Mouse (Mus musculus) lung, adult 2 months (tissue): ENCODE measurements around the gene Wfdc1.

Experiments
- CTCF ChIP-seq: fragments of 200-500 bp; IDR thresholded peaks from 2 replicates; pipeline ENCODE4 v1.5.1; 2011; ENCODE audit warnings: mild to moderate bottlenecking, low read length, control low read depth; ENCODE audit not compliant: insufficient read depth
- POLR2A ChIP-seq: fragments of 200-500 bp; IDR thresholded peaks from 2 replicates; pipeline ENCODE4 v1.6.1; 2011; ENCODE audit warnings: low read depth, mild to moderate bottlenecking, control low read depth, low read length, borderline replicate concordance; ENCODE audit errors: extremely low read depth

DNA sequence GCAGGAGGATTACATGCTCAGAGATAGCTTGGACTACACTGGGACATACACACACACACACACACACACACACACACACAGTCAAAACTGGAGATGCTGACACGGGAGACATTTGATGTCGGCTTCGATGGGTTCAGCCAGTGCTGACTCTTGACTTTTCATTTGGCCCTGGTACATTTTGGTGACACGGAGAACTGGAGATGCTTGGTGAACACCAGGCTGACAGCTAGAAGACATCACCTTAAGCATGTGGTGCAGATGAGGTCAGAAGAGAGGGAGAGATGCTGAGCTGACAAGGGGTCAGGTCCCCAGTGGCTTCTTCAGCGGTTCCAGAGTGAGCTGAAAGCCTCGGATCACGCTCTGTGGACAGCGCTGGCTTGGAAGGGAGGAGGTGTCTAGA, 43.1 kb upstream of the Wfdc1 start:
- TF ChIP-seq CTCF (no peak), POLR2A (no peak)
